Mouse (Mus musculus): ENCODE data around the gene Pard6b.

Pard6b gene

GRCm38 (mm10) chr2:168063712-168064111 lies 17.1 kb upstream of the Pard6b start:
- DNase-seq, result no peak

- DNase-seq, result no peak
These were observed 15.3 kb upstream of the Pard6b start for GRCm38 (mm10) chr2:168065511-168065910.

GRCm38 (mm10) chr2:168066783-168067182 lies 14.0 kb upstream of the Pard6b start:
- no peak for DNase-seq

GRCm38 (mm10) chr2:168070425-168070824 lies 10.4 kb upstream of the Pard6b start:
- DNase-seq, result no peak

GRCm38 (mm10) chr2:168072436-168073131 lies 8.2 kb upstream of the Pard6b start:
- no peak for DNase-seq

- no peak for DNase-seq
These were observed 7.1 kb upstream of the Pard6b start for GRCm38 (mm10) chr2:168073722-168074121.

- no peak for DNase-seq
These were observed 6.3 kb upstream of the Pard6b start for GRCm38 (mm10) chr2:168074457-168074856.

- no peak for DNase-seq
These were observed 3.8 kb upstream of the Pard6b start for GRCm38 (mm10) chr2:168076840-168077576.

GRCm38 (mm10) chr2:168078107-168078830 lies 2.5 kb upstream of the Pard6b start:
- peak; percentile 8 for DNase-seq

GRCm38 (mm10) chr2:168081299-168081932 lies 612 bp downstream of the Pard6b start:
- DNase-seq, result peak; percentile 6

- no peak for DNase-seq
These were observed 1.1 kb downstream of the Pard6b start for GRCm38 (mm10) chr2:168081933-168082306.

GRCm38 (mm10) chr2:168083593-168083992 lies 2.8 kb downstream of the Pard6b start:
- no peak for DNase-seq

GRCm38 (mm10) chr2:168084228-168084627 lies 3.4 kb downstream of the Pard6b start:
- no peak for DNase-seq

GRCm38 (mm10) chr2:168085621-168086265 lies 4.9 kb downstream of the Pard6b start:
- no peak for DNase-seq

GRCm38 (mm10) chr2:168086318-168086717 lies 5.5 kb downstream of the Pard6b start:
- no peak for DNase-seq

- no peak for DNase-seq
These were observed 6.0 kb downstream of the Pard6b start for GRCm38 (mm10) chr2:168086839-168087238.

GRCm38 (mm10) chr2:168091560-168091959 lies 10.8 kb downstream of the Pard6b start:
- no peak for DNase-seq

GRCm38 (mm10) chr2:168093077-168093476 lies 12.3 kb downstream of the Pard6b start:
- no peak for DNase-seq

- no peak for DNase-seq
These were observed 14.3 kb downstream of the Pard6b start for GRCm38 (mm10) chr2:168095077-168095476.

GRCm38 (mm10) chr2:168096487-168096886 lies 15.7 kb downstream of the Pard6b start:
- no peak for DNase-seq

- peak; percentile 37 for DNase-seq
These were observed 17.2 kb downstream of the Pard6b start for GRCm38 (mm10) chr2:168098040-168098439.

- DNase-seq, result no peak
These were observed 19.2 kb downstream of the Pard6b start for GRCm38 (mm10) chr2:168100008-168100407.

GRCm38 (mm10) chr2:168101805-168102204 lies 21.0 kb downstream of the Pard6b start:
- no peak for DNase-seq
